Mouse (Mus musculus): Measurements from ENCODE around the gene Acsl3. TPM values are rescaled to one million over a fixed set of nuclear protein-coding genes. Genes with fewer than 3 reads are reported as not detected.
A peak's percentile ranks its signal among the peaks of the same experiment; 100 is the strongest.

Acsl3 gene
- 70.2 and 71.6 TPM in 2 replicates for polyA plus RNA-seq (2015; fragmentation: Nextera tagmentation; extraction: Ambion mirVana)

- no peaks in the 10 kb centered on the region for H3K27me3 ChIP-seq
- peak within 1 kb of the TSS; percentile 74 for H3K4me2 ChIP-seq
- H3K9ac ChIP-seq, result peak within 1 kb of the TSS; percentile 95
- peak within 1 kb of the TSS; percentile 97 for H3K27ac ChIP-seq
- peaks cover 32% of the 10 kb centered on the region for H3K4me1 ChIP-seq
- no peaks in the 10 kb centered on the region for H3K36me3 ChIP-seq
- no peaks in the 10 kb centered on the region for H3K9me3 ChIP-seq (replicated peaks)
- ATAC-seq (replicated peaks; ENCODE audit: low FRiP score), result peak; percentile 99
- peak within 1 kb of the TSS; percentile 96 for H3K4me3 ChIP-seq (replicated peaks)
- under 1% methylated on average over 100 of the region's 104 CpGs for WGBS
Measured at GRCm38 (mm10) chr1:78657671-78658440, at the start of gene Acsl3, which contains the start of gene Utp14b. Gene Acsl3 (plus strand): TSS chr1:78657825. Gene Utp14b (plus strand): TSS chr1:78658038.

- H3K4me2 ChIP-seq, result 0 out of 2 replicates have a peak overlapping the region, but pooled peaks have one; percentile 7
- no peak overlapping the region for H3K27ac ChIP-seq
- peaks cover 7% of the 10 kb centered on the region for H3K4me1 ChIP-seq
- H3K27me3 ChIP-seq, result no peaks in the 10 kb centered on the region
- no peaks in the 10 kb centered on the region for H3K36me3 ChIP-seq
- no peak overlapping the region for H3K9ac ChIP-seq
- no peaks in the 10 kb centered on the region for H3K9me3 ChIP-seq (replicated peaks)
- H3K4me3 ChIP-seq (replicated peaks), result no peak overlapping the region
- 16% methylated on average over 12 of the region's 12 CpGs for WGBS
- ATAC-seq (replicated peaks; ENCODE audit: low FRiP score), result peak; percentile 60; the same call in 1 of the 2 replicates
Measured at GRCm38 (mm10) chr1:78609134-78609907, 48.3 kb upstream of the Acsl3 start.

GRCm38 (mm10) chr1:78611039-78611438 lies 46.6 kb upstream of the Acsl3 start:
- H3K27ac ChIP-seq, result no peak overlapping the region
- no peaks in the 10 kb centered on the region for H3K36me3 ChIP-seq
- peaks cover 7% of the 10 kb centered on the region for H3K4me1 ChIP-seq
- H3K27me3 ChIP-seq, result no peaks in the 10 kb centered on the region
- H3K9ac ChIP-seq, result no peak overlapping the region
- H3K4me3 ChIP-seq (replicated peaks), result no peak overlapping the region
- WGBS, result 35% methylated on average over 4 of the region's 4 CpGs
- H3K4me2 ChIP-seq, result no peak overlapping the region
- 0 out of 2 replicates have a peak, but pooled peaks have one; percentile 18 for ATAC-seq (replicated peaks; ENCODE audit: low FRiP score)
- no peaks in the 10 kb centered on the region for H3K9me3 ChIP-seq (replicated peaks)

- H3K4me3 ChIP-seq (replicated peaks), result no peak overlapping the region
- WGBS, result 67% methylated on average over 1 of the region's 1 CpGs
- H3K36me3 ChIP-seq, result no peaks in the 10 kb centered on the region
- H3K27me3 ChIP-seq, result no peaks in the 10 kb centered on the region
- ATAC-seq (replicated peaks; ENCODE audit: low FRiP score), result no peak
- no peaks in the 10 kb centered on the region for H3K9me3 ChIP-seq (replicated peaks)
- no peak overlapping the region for H3K9ac ChIP-seq
- H3K4me2 ChIP-seq, result no peak overlapping the region
- no peak overlapping the region for H3K27ac ChIP-seq
- H3K4me1 ChIP-seq, result peaks cover 7% of the 10 kb centered on the region
Measured at GRCm38 (mm10) chr1:78612959-78613358, 44.7 kb upstream of the Acsl3 start.

GRCm38 (mm10) chr1:78624352-78624751 lies 33.3 kb upstream of the Acsl3 start:
- Histone ChIP-seq H3K9ac (no peak overlapping the region), H3K4me3 (replicated peaks) (no peak overlapping the region), H3K9me3 (replicated peaks) (no peaks in the 10 kb centered on the region), H3K27ac (no peak overlapping the region), H3K27me3 (no peaks in the 10 kb centered on the region), H3K4me2 (no peak overlapping the region), H3K4me1 (no peaks in the 10 kb centered on the region), H3K36me3 (no peaks in the 10 kb centered on the region)
- WGBS, result 93% methylated on average over 2 of the region's 2 CpGs
- no peak for ATAC-seq (replicated peaks; ENCODE audit: low FRiP score)

- Histone ChIP-seq H3K9ac (no peak overlapping the region), H3K27me3 (no peaks in the 10 kb centered on the region), H3K36me3 (no peaks in the 10 kb centered on the region), H3K4me3 (replicated peaks) (no peak overlapping the region), H3K4me2 (no peak overlapping the region), H3K9me3 (replicated peaks) (no peaks in the 10 kb centered on the region), H3K27ac (no peak overlapping the region), H3K4me1 (no peaks in the 10 kb centered on the region)
- 58% methylated on average over 3 of the region's 3 CpGs for WGBS
- no peak for ATAC-seq (replicated peaks; ENCODE audit: low FRiP score)
Measured at GRCm38 (mm10) chr1:78634486-78634885, 23.1 kb upstream of the Acsl3 start.

GRCm38 (mm10) chr1:78640871-78641270 lies 16.8 kb upstream of the Acsl3 start:
- Histone ChIP-seq H3K27me3 (no peaks in the 10 kb centered on the region), H3K4me2 (no peak overlapping the region), H3K4me3 (replicated peaks) (no peak overlapping the region), H3K4me1 (no peaks in the 10 kb centered on the region), H3K9ac (no peak overlapping the region), H3K27ac (no peak overlapping the region), H3K36me3 (no peaks in the 10 kb centered on the region), H3K9me3 (replicated peaks) (no peaks in the 10 kb centered on the region)
- no peak for ATAC-seq (replicated peaks; ENCODE audit: low FRiP score)

- H3K4me1 ChIP-seq, result no peaks in the 10 kb centered on the region
- H3K4me2 ChIP-seq, result no peak overlapping the region
- H3K9me3 ChIP-seq (replicated peaks), result no peaks in the 10 kb centered on the region
- H3K27me3 ChIP-seq, result no peaks in the 10 kb centered on the region
- no peaks in the 10 kb centered on the region for H3K36me3 ChIP-seq
- no peak for ATAC-seq (replicated peaks; ENCODE audit: low FRiP score)
- H3K27ac ChIP-seq, result no peak overlapping the region
- no peak overlapping the region for H3K4me3 ChIP-seq (replicated peaks)
- no peak overlapping the region for H3K9ac ChIP-seq
- over 99% methylated on average over 3 of the region's 3 CpGs for WGBS
Measured at GRCm38 (mm10) chr1:78641791-78642190, 15.8 kb upstream of the Acsl3 start.

GRCm38 (mm10) chr1:78642197-78642596 lies 15.4 kb upstream of the Acsl3 start:
- no peaks in the 10 kb centered on the region for H3K27me3 ChIP-seq
- no peak overlapping the region for H3K9ac ChIP-seq
- H3K4me1 ChIP-seq, result no peaks in the 10 kb centered on the region
- H3K27ac ChIP-seq, result no peak overlapping the region
- ATAC-seq (replicated peaks; ENCODE audit: low FRiP score), result no peak
- H3K4me3 ChIP-seq (replicated peaks), result no peak overlapping the region
- H3K9me3 ChIP-seq (replicated peaks), result no peaks in the 10 kb centered on the region
- H3K4me2 ChIP-seq, result no peak overlapping the region
- no peaks in the 10 kb centered on the region for H3K36me3 ChIP-seq
- 84% methylated on average over 2 of the region's 2 CpGs for WGBS

- H3K9me3 ChIP-seq (replicated peaks), result no peaks in the 10 kb centered on the region
- no peaks in the 10 kb centered on the region for H3K36me3 ChIP-seq
- peaks cover 9% of the 10 kb centered on the region; the same call in 1 of the 2 replicates for H3K4me1 ChIP-seq
- no peak overlapping the region for H3K9ac ChIP-seq
- H3K4me3 ChIP-seq (replicated peaks), result no peak overlapping the region
- no peak overlapping the region for H3K4me2 ChIP-seq
- 32% methylated on average over 8 of the region's 8 CpGs for WGBS
- no peak for ATAC-seq (replicated peaks; ENCODE audit: low FRiP score)
- no peak overlapping the region for H3K27ac ChIP-seq
- no peaks in the 10 kb centered on the region for H3K27me3 ChIP-seq
Measured at GRCm38 (mm10) chr1:78647317-78647885, 10.2 kb upstream of the Acsl3 start.

- Histone ChIP-seq H3K9me3 (replicated peaks) (no peaks in the 10 kb centered on the region), H3K27ac (peak overlapping the region; percentile 78), H3K9ac (no peak overlapping the region), H3K4me2 (no peak overlapping the region), H3K36me3 (no peaks in the 10 kb centered on the region), H3K4me3 (replicated peaks) (no peak overlapping the region), H3K4me1 (peaks cover 9% of the 10 kb centered on the region; the same call in 1 of the 2 replicates), H3K27me3 (no peaks in the 10 kb centered on the region)
- peak; percentile 92 for ATAC-seq (replicated peaks; ENCODE audit: low FRiP score)
- WGBS, result 20% methylated on average over 6 of the region's 6 CpGs
Measured at GRCm38 (mm10) chr1:78649269-78650061, 8.2 kb upstream of the Acsl3 start.

Measured in kidney, embryonic 15.5 days (tissue).